Mouse (Mus musculus) forebrain, postnatal 0 days (tissue): ENCODE measurements around the gene Retreg3. TPM values are rescaled to one million over a fixed set of nuclear protein-coding genes. Genes with fewer than 3 reads are reported as not detected.

Experiments
- ATAC-seq: fragments of 200-750 bp; cut with Nextera tagmentation; 2 replicates; pipeline ENCODE4 v1.8.0; 2017; ENCODE audit warnings: mild to moderate bottlenecking, moderate library complexity
- DNase-seq: peaks from one replicate; pipeline ENCODE4 v3.0.0-alpha.2; 2015
- H3K27ac ChIP-seq: fragments of 300-500 bp; sonication (generic); 2 replicates; pipeline ENCODE4 v1.5.1; 2014; ENCODE audit warnings: low read depth, mild to moderate bottlenecking, antibody characterized with exemption, low read length, moderate library complexity, mixed read lengths
- H3K27me3 ChIP-seq: fragments of 300-500 bp; sonication (generic); 2 replicates; pipeline ENCODE4 v1.6.1; 2014; ENCODE audit warnings: mild to moderate bottlenecking, low read length, mixed read lengths; ENCODE audit not compliant: insufficient read depth
- H3K36me3 ChIP-seq: fragments of 300-500 bp; sonication (generic); 2 replicates; pipeline ENCODE4 v1.6.1; 2014; ENCODE audit warnings: mild to moderate bottlenecking, moderate library complexity; ENCODE audit not compliant: insufficient read depth
- H3K4me1 ChIP-seq: fragments of 300-500 bp; sonication (generic); 2 replicates; pipeline ENCODE4 v1.6.1; 2014; ENCODE audit warnings: antibody characterized with exemption; ENCODE audit not compliant: insufficient read depth
- H3K4me2 ChIP-seq: fragments of 300-500 bp; sonication (generic); 2 replicates; pipeline ENCODE4 v1.6.1; 2014; ENCODE audit warnings: low read depth, mild to moderate bottlenecking, moderate library complexity
- H3K4me3 ChIP-seq: fragments of 300-500 bp; sonication (generic); 2 replicates; pipeline ENCODE4 v1.5.1; 2014; ENCODE audit warnings: low read depth, low read length, mixed read lengths
- H3K9ac ChIP-seq: fragments of 300-500 bp; sonication (generic); 2 replicates; pipeline ENCODE4 v1.6.1; 2014; ENCODE audit warnings: mild to moderate bottlenecking
- H3K9me3 ChIP-seq: fragments of 300-500 bp; sonication (generic); 2 replicates; pipeline ENCODE4 v1.6.1; 2016; ENCODE audit warnings: low read length
- CTCF ChIP-seq: sonication (generic); IDR thresholded peaks from 2 replicates; pipeline ENCODE4 v1.5.1; 2016; ENCODE audit warnings: antibody characterized with exemption, control low read depth, low read depth
- WGBS: fragments of 180-500 bp; shearing (Covaris S2); extraction: QIAGEN DNeasy Blood & Tissue Kit; methylation state at CpG from one replicate; pipeline ENCODE4 v1.1.7; 2014; 5-methylcytosine and 5-hydroxymethylcytosine counted together
- polyA plus RNA-seq: library from polyadenylated mRNA; unstranded; fragments of >200 nt; fragmentation: Nextera tagmentation; extraction: Ambion mirVana; gene quantifications from 2 replicates; pipeline ENCODE4 v1.2.1, GENCODE M21; 2015
- total RNA-seq: library from RNA; depleted of rRNA; stranded (reverse); fragments of >200 nt; gene quantifications from 2 replicates; pipeline ENCODE4 v1.2.3, GENCODE M21; 2014

Gene Retreg3
- total and polyA plus RNA-seq, 2 experiments from 2014 or later, result 23.2 to 59.0 TPM

DNA sequence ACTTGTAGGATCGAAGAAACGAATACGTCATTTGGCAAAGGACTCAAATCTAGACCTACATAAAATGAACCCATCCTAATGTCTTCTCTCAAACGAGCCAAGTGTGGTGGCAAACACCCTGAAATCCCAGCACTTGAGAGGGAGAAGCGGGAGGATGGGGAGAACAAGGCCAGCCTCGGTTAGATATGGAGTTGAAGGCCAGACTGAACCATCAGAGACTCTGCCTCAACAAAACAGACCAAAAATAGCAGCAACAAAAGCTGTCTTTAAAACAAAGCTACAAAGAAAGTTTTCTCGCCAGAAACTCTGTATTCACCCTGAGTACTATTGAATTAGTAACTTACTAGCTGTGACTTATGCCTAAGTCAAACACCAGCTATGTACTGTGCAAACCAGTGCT, 17.3 kb upstream of the Retreg3 start:
- no peak for DNase-seq
- 72% methylated on average over 7 of the region's 7 CpGs for WGBS
- Histone ChIP-seq H3K27me3 (no peaks in the 10 kb centered on the region), H3K4me2 (no peak overlapping the region), H3K9me3 (no peaks in the 10 kb centered on the region), H3K27ac (no peak overlapping the region), H3K4me1 (no peaks in the 10 kb centered on the region), H3K9ac (no peak overlapping the region), H3K4me3 (no peak overlapping the region), H3K36me3 (no peaks in the 10 kb centered on the region)
- no peak for TF ChIP-seq CTCF
- ATAC-seq, result no peak

DNA sequence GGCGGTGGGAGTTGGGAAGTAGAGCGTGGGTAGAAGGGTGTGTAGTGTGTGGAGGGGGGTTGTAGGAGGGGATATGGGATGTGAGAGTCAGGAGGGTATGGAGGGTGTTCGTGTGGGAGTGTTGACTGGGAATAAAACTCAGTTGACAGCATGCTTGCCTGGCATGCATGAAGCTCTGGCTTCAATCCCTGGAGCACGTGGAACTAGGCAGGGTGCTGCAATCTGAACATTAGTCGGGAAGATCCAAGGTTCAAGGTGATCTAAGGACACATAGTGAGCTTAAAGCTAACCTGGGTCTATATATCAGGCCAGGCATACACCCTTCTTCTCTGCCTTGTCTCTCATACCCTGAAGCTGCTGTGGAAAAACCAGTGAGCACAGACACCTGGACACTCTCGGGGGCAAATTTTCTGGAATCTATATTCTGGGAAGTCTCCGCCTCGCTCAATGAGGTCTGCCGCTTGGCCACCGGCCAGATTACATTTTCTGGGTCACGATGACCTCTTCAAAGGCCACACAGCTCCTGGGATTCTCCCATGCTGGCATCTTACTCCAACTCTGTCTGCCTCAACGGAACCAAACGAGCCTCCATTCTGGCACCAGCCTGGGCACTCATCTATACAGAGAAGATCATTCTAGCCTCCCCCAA, 14.6 kb upstream of the Retreg3 start:
- H3K27ac ChIP-seq, result no peak overlapping the region
- 67% methylated on average over 13 of the region's 13 CpGs for WGBS
- H3K4me2 ChIP-seq, result no peak overlapping the region
- no peaks in the 10 kb centered on the region for H3K36me3 ChIP-seq
- no peaks in the 10 kb centered on the region for H3K4me1 ChIP-seq
- ATAC-seq (no peak), DNase-seq (no peak)
- H3K9me3 ChIP-seq, result no peaks in the 10 kb centered on the region
- no peaks in the 10 kb centered on the region for H3K27me3 ChIP-seq
- H3K4me3 ChIP-seq, result no peak overlapping the region
- H3K9ac ChIP-seq, result no peak overlapping the region
- no peak for TF ChIP-seq CTCF

- Histone ChIP-seq H3K4me3 (no peak overlapping the region), H3K27me3 (no peaks in the 10 kb centered on the region), H3K36me3 (no peaks in the 10 kb centered on the region), H3K9ac (no peak overlapping the region), H3K9me3 (no peaks in the 10 kb centered on the region), H3K27ac (no peak overlapping the region), H3K4me2 (no peak overlapping the region), H3K4me1 (no peaks in the 10 kb centered on the region)
- WGBS, result 79% methylated on average over 12 of the region's 12 CpGs
- ATAC-seq (no peak), DNase-seq (no peak)
- no peak for TF ChIP-seq CTCF
Measured at GRCm38 (mm10) chr11:101133037-101133436, 13.3 kb upstream of the Retreg3 start.

- Histone ChIP-seq H3K9ac (no peak overlapping the region), H3K4me1 (no peaks in the 10 kb centered on the region), H3K27ac (no peak overlapping the region), H3K9me3 (no peaks in the 10 kb centered on the region), H3K27me3 (no peaks in the 10 kb centered on the region), H3K4me3 (no peak overlapping the region), H3K4me2 (no peak overlapping the region), H3K36me3 (peaks cover under 1% of the 10 kb centered on the region; the same call in 1 of the 2 replicates)
- DNase-seq (peak; percentile 46), ATAC-seq (no peak)
- peak; percentile 55 for TF ChIP-seq CTCF
- 81% methylated on average over 6 of the region's 6 CpGs for WGBS
Measured at GRCm38 (mm10) chr11:101131701-101132100, 12.0 kb upstream of the Retreg3 start.

- 89% methylated on average over 2 of the region's 2 CpGs for WGBS
- H3K27ac ChIP-seq, result no peak overlapping the region
- ATAC-seq, result no peak
- no peak for TF ChIP-seq CTCF
- H3K4me2 ChIP-seq, result no peak overlapping the region
- peaks cover 5% of the 10 kb centered on the region for H3K36me3 ChIP-seq
- DNase-seq, result peak; percentile 29
- no peaks in the 10 kb centered on the region for H3K9me3 ChIP-seq
- no peak overlapping the region for H3K9ac ChIP-seq
- H3K27me3 ChIP-seq, result no peaks in the 10 kb centered on the region
- no peaks in the 10 kb centered on the region for H3K4me1 ChIP-seq
- H3K4me3 ChIP-seq, result no peak overlapping the region
Measured at GRCm38 (mm10) chr11:101131187-101131586, 11.5 kb upstream of the Retreg3 start.

GRCm38 (mm10) chr11:101130056-101130756, 10.5 kb upstream of the Retreg3 start:
- no peak for TF ChIP-seq CTCF
- no peak for DNase-seq
- no peaks in the 10 kb centered on the region for H3K9me3 ChIP-seq
- H3K4me2 ChIP-seq, result no peak overlapping the region
- peaks cover 15% of the 10 kb centered on the region for H3K36me3 ChIP-seq
- no peak overlapping the region for H3K4me3 ChIP-seq
- WGBS, result 53% methylated on average over 18 of the region's 18 CpGs
- H3K27ac ChIP-seq, result no peak overlapping the region
- no peak overlapping the region for H3K9ac ChIP-seq
- no peak for ATAC-seq
- no peaks in the 10 kb centered on the region for H3K27me3 ChIP-seq
- H3K4me1 ChIP-seq, result no peaks in the 10 kb centered on the region

- no peak overlapping the region for H3K27ac ChIP-seq
- no peak overlapping the region for H3K4me2 ChIP-seq
- 84% methylated on average over 11 of the region's 11 CpGs for WGBS
- no peaks in the 10 kb centered on the region for H3K27me3 ChIP-seq
- DNase-seq, result no peak
- ATAC-seq, result no peak
- peaks cover 20% of the 10 kb centered on the region for H3K36me3 ChIP-seq
- no peak overlapping the region for H3K9ac ChIP-seq
- H3K4me3 ChIP-seq, result no peak overlapping the region
- no peaks in the 10 kb centered on the region for H3K9me3 ChIP-seq
- no peaks in the 10 kb centered on the region for H3K4me1 ChIP-seq
- TF ChIP-seq CTCF, result no peak
Measured at GRCm38 (mm10) chr11:101128996-101129577, 9.4 kb upstream of the Retreg3 start.
